Mouse (Mus musculus) right cerebral cortex, adult 2 months (tissue): ENCODE measurements around the gene Gch1.
"Not testable (repeated sequence)": the region's sequence is repeated elsewhere in the genome, so short reads cannot be mapped to it uniquely, and the experiment has no call there.

Experiments used
- DNase-seq, 2 experiments: peaks; one replicate each; pipeline ENCODE4 v3.0.0; 2021 to 2022; ENCODE audit warnings: low spot score in 2 of 2

Gch1 gene

DNA sequence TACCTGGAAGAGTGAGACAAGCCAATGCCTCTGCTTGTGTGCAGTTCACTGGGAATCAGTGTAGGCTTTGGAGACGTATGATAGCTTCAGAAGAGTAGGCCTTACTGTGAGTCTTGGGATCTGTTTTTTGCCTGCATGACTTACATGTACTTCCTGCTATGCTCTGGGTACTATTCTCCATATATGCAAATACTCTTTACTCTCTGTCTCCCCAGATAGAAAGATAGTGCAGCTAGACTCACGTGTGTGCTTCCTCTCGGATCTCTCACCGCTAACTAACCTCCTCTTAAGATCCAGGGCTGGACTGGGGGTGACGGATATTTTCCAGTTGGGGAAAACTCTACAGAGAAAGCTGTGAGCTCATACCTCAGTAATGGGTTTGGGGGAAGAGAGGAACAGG, 23.5 kb downstream of the Gch1 start:
- no peak for DNase-seq

DNA sequence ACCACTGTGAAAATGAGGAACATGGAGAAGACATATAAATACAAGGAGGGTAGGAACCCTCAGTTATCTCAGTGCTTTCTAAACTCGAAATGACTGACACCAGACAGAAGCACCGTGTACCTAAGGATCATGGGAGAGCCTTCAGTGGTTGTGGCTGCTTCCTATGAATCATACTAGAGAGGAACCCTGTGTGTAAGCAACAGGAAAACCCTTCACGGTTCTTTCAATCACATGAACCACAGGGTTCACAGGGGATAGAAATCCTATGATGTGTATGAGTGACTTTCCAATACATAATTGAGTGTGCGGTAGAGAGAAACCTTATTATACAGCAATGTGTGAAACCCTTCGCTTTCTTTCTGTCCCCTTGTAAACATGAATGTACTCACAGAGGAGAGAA, 24.1 kb downstream of the Gch1 start:
- DNase-seq: no peak

DNA sequence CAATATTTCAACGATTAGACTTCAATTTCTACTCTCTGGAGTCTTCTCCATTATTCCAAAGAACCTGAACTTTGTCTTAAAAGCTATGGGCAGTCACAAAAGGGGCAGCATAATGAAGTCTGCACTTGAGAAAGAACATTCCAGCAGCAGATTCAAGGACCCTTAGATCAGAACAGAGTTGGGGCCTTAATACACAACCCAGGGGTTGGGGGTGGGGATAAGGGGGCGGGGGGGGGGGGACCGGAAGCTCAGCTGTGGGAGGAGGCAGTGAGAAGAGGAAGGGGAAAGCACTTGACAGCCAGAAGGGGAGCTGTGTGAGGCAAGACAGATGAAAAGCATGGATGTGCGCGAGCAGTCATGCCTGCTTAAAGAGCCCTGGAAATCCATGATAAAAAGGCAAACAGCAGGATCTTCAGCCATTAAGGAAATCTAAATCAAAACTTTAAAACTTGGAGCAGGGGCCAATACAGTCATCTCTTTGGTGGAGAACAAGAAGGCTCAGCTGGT, 27.2 kb downstream of the Gch1 start:
- no peak for DNase-seq

DNA sequence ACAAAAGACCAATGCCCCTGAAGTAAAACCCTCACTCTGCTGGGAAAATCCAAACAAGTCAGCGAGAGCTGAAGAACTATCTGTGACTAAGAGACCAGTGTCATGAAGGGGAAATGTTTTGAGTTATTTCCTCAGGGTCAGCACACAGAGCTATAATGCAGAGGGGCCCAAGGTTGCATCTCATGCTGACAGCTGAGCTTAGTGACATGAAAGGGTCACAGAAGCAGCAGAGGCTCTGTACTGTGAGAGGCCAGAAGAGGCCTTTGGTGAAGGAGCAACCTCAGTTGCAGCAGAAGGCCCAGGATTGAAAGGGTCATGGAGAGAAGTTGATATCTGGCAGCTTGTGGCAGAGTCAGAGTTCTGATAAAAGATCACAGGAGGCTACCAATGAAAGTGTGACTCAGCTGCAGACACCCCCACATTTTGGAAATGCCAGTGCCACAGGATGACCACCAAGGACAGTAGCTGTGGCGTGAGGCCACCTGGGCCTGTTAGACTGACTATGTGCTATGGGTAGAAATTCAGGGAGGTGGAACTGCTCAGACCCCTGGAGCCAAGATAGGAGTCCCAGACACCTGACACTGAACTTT, 29.1 kb downstream of the Gch1 start:
- DNase-seq: no peak

DNA sequence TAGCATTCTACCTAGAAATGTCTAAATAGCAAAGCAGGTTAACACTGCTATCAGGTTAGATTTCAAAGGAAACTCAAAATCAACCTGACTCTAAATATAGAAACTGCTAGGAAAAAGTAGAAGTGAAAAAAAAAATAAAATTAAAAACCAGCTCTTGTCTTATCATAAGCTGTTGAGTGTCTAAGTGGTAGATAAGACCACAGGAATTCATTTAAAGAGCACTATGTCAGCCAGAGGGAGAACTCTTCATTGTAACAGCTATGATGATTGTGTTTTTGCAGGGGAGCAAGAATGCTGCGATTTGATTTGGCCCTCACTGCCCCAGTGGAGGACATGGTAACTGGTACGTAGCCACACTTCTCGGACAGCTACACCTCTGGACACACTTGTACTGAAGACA, 34.9 kb downstream of the Gch1 start:
- DNase-seq: no peak

DNA sequence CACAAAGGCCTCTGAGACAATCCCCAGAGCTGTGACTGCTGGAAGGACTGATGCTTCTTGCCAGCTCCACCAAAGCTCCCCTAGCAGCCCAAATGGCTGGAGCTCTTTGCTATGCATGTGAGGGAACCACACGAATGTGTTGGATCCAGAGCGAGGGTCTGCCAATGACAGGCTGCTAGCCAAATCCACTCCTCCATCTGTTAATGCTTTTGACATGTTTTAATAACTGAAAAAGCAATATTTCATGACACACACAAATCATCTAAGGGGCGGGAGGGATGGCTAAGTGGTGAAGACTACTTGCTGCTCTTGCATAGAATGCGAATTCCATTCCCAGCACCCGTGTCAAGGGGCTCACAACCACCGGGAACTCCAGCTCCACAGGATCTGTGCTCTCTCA, 37.9 kb downstream of the Gch1 start:
- no peak for DNase-seq

DNA sequence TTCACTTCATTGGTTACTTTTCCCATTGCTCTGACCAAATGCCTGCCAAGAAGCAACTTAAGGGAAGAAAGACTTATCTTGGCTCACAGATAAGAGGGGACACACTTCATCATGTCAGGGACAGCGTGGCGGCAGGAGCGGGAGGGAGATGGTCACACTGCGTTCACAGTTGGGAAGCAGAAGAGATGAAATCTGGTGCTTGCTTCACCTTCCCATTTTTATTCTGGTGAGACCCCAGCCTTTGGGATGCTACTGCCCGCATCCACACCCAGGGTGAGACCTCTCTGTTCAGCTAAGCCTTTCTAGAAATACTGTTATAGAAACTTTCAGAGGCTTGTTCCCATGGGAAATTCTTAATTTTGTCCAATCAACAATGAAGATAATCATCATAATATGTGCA, 44.9 kb downstream of the Gch1 start:
- DNase-seq: no peak

DNA sequence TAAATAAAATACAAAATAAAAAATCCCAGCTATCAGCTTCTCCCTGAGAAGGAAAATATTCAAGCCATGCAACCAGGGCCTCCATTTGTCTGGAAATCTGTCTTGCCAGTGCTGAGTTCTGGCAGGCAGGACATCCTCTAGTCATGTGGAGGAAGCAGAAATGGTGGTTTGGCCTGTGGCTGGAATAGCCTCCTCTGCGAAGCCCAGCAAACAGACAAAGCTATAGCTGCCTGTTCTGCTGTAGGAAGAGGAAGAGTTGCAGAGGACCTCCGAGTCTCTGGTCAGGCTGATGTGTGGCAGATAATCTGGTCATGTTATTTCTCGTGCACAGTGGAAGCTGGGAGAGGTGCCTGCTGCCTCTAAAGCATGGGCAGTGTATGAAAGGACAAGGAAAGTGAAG, 50.4 kb downstream of the Gch1 start:
- no peak for DNase-seq

DNA sequence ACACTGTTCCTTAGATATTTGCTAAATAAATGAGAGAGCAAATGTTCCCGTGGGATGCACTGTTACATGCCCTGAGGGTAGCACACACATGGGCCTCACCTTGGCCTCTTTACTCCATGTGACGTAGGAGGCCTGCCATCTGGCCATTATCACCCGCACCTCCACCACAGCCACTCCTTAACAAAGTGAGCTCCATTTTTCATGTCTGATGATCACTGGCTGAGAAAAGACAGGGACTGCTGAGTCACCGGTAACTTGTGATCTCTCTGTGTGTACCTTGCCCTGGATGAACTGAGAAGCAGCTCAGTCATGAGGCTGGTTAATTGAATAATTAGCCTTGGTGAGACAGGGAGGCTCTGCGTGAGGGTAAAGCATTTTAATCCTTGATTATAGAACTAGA, 52.6 kb downstream of the Gch1 start:
- DNase-seq: peak in 1 of 2 experiments; percentile 3

DNA sequence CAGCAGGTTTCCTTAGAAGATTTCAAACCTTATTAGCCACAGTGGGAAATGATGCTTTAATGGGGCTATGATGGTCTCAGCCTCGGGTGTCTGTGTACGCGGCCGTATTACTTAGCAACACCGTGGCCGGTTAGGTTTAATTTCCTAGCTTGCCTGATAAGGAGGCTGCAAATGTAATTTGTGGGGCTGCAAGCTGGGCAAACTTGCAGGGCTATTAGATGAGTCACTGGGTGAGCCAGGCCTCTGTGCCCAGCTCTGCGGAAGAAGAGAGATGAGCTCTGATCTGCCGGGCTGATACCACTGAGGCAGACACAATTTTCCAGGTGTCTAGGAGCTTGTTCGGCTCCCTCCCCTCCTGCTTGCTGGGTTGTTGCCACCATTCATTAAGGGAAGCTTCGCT, 55.3 kb downstream of the Gch1 start:
- no peak for DNase-seq

DNA sequence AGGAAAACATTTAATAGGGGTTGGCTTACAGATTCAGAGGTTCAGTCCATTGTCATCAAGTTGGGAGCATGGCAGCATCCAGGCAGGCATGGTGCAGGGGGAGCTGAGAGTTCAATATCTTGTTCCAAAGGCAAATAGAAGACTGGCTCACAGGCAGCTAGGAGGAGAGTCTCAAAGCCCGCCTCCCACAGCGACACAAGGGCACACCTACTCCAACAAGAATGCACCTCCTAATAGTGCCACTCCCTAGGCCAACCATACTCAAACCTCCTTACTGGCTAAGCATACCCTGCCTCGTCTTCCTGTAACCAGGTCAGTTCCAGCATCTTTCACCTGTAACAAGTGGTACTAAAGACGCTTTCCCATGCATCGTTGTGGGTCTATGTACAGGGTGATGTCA, 61.2 kb downstream of the Gch1 start:
- no peak for DNase-seq

DNA sequence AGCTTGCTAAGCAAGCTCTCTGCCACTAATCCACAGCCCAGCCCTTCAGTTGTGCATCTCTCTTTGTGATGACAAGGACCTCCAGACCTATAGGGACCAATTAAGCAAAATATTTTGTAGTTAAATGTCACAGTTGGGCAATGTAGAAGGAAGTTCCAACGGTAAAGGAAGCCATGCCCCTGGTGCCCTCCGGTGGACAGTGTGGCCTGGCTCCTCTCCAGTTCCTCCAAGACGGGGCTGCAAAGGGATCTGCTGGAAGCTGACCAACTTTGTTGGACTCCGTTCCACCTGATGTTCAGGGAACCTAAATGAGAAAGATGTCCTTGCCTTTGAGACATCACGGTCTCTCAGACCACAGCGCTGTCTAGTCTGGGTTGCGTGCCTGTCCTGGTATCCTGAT, 71.7 kb downstream of the Gch1 start:
- DNase-seq: no peak

DNA sequence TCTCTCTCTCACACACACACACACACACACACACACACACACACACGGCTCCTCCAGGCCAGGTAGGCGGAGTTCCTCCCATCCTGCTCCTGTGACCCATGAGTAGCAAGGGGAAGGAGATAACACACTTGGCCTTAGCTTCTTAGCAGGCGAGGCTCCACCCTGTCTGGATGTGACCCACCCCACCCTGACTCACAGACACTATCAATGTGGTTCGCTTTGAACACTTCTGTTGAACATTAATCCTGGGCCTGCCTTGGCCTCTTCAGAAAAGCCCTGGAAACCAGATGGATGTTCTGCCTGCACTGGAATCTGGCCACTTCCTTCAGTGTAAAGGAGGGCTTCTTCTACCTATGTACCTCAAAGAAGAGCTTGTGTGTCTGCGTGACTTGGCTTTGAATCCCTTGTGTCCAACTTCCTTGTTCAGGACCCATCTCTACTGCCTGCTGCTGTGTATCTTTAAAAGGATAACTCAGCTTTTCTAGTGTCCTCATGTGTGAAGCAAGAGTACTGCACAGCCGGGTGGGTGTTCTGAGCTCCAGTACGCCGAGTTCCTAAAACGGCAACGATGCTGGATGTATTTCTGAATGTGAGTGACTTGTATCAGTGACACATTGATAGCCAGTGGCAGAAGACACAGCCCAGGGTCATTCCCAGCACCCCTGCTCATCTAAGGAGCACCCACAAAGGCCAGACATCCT, 73.0 kb downstream of the Gch1 start:
- no peak for DNase-seq

DNA sequence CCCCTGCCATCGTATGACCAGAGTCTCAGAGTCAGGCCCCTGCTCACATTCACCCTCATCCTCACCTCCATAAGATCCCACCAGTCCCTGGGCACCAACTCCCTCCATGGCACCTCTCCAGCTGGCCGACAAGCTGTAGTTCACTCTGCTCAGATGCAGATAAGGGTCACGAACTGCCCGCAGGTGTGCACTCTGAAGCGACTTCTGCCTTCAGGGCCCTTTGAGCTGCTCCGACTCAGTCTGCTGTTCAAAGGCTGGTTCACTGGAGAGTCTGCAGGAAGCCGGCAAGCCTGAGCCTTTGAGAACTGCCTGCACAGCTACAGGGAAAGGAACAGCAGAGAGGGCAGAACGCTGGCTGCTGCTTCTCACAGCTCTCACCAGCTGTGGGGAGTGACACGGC, 74.1 kb downstream of the Gch1 start:
- DNase-seq: no peak

DNA sequence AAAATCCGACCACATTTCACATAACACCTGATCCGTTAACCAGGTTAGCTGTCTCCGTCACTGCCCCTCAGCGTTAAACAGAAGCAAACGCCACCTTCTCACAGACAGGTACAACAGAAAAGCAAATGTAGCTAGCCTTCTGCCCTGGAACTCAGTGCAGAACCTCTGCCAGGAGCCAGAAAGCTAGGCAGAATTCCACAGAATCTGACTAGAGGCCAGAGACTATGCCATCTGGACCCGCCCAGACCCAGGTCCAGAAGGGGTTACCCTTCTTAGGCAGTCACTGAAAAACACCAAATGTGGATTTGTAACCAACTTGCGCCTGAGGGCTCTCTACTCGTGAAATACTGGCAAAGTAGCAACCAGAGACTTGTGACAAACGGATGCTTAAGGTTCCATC, 77.9 kb downstream of the Gch1 start:
- no peak for DNase-seq

DNA sequence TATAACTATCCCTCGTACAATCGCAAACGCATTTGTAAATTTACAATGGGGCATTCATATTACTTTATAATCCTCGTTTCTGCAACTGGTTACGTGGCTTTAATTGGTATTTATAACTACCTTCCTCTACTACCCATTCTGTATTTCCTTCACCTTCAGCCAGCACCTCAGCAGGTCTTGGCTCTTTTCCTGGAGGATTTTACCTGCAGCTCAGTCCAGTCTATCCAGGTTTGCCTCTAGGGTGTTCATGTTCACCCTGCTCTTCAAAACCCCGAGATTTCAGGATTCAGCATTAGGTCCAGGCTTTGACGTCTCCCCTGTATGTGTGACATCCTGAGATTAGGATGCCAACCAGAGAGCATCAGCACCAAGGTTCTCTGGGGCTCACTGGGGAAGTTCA, 78.8 kb downstream of the Gch1 start:
- not testable (repeated sequence) for DNase-seq

DNA sequence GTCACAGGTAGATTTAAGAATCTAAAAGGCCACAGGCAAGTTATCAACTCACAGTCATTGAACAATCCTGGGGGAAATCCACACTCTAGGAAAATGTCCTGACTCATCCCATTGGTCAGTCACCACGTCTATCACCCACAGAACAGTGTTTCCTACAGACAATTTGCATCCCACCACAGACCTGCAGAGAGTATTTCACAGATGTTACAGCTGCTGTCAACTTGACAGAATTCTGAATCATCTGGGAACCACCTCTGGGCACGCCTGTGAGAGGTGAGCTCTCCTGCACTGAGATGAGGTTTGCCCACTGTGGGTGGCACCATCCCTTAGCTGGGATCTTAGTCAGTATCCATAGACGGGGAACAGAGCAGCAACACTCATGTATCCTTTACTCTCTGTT, 81.8 kb downstream of the Gch1 start:
- no peak for DNase-seq

DNA sequence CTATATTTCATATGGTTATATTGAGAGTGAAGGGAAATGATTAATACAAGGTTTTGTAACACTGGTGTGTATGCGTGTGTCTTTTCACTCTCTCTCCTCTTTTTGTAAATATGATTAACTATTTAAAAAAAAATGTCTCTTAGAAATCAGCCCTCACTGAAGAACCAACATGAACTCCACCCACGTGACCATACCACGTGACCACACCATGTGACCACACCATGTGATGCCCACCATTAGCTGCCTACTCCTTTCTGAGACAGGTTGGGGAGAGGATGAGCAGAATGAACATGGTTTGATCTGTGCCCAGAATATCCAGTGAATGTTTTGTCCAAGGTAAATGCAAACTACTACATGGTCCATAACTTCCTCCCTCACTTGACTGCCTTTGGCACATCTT, 83.5 kb downstream of the Gch1 start:
- DNase-seq: no peak

DNA sequence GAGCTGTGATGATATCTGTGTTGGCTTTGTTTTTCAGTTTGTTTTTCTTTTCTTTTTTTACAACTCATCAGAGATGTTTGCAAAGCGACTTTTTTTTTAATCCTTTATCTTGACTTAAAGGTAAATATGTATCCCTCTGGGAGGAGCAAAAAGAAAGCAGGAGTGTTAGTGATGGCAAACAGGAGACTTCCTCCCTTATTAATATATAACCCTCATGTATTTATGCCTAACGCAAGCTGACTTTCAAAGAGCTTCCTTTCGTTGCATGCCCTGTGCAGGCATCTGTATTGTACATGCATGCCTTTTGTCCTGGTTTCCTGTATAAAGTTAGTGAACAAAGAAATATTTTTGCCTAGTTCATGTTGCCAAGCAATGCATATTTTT, 84.0 kb downstream of the Gch1 start:
- DNase-seq: no peak

DNA sequence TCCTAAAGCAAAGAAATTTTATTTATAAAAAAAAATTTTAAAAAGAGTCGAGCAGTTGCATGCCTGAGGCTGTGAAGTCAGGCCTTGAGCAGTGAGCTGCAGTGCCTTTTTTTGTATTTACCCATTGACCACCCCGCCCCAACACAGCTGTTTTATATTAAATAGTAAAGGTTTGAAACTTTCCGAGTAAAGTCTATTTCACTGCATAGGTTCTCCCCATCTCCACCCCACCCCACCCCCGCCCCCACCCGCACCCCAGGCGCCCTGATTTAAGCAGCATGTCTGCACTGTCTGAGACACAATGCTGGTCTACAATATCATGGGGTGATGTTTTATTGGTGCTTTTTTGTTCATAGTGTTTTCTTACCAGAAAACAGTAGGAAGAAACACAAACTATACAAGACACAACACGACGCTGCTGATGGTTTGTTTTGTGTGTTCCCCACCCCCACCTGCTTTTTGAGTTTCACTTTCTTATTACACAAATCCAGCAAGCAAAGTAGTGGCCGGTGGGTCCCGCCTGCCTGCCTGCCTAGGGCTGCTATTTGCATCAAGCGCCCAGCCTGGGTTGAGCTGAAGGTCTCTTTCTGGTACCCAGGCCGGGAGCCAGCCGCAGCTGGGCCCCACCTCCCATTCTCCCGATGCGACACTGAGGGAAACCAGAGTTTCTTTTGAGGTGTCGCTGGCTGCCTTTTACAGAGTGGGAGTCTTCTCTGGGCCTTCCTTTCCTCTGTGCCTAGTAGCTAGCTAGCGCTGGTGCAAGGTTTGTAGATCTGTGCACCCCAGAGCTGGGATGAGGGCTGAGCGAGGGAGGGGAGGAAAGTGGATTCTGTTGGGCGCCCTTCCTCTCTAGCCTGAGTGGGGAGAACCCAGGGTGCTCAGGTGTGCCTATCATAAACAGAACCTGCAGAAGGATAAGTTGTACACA, 84.7 kb downstream of the Gch1 start:
- DNase-seq: no peak
